Mouse (Mus musculus): ENCODE data around the gene Jag2. TPM values are rescaled to one million over a fixed set of nuclear protein-coding genes. Genes with fewer than 3 reads are reported as not detected.

Jag2 gene
- total RNA-seq, 2 experiments from 2014 or later = 4.3 to 6.5 TPM

DNA sequence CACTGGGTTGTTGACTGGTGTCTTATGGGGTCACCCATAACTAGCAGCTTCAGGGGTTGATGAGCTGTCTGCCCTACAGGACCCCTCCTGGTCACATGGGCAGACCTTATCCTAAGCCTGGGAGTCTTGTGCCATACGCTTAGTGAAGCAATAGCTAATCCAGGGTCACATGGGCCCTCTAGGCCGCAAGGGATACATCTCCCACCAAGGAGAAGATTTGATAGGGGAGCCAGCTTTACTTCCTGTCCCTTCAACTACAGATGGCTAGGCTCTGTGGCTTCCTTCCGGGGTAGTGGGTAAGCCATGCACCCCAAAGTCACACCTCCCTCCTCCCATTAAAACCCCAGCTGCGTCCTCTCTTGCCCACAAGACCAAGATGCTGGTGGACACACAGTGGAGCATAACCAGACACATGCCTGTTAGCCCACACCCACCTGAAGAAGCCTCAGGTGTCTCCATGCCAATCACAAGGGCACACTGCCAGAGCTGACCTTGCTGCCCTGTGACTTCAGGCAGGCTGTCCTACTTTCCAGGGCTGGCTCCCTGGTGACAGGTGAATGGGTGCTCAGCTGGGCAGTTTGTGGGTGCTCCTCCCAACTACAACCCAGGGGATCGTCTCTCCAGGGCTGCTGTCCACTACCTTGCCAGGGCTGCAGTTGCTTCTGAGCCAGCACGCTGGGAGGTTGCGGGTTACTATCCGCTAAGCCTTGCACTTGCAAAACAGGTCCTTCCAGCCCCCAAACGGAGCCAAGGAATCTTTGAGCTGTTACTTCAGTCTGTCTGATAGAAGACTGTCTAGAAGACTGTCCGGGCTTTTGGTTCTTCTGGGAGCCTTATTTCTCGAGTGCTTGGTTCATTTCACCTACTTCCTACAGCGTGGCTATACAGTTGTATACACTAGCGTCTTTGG lies 61.1 kb downstream of the Jag2 start, which contains the start of gene Gpr132:
Gpr132 (minus strand) TSS at position 51 of the 910 bp plus-strand sequence.
- peak in 1 of 2 experiments; percentile 53 for DNase-seq

DNA sequence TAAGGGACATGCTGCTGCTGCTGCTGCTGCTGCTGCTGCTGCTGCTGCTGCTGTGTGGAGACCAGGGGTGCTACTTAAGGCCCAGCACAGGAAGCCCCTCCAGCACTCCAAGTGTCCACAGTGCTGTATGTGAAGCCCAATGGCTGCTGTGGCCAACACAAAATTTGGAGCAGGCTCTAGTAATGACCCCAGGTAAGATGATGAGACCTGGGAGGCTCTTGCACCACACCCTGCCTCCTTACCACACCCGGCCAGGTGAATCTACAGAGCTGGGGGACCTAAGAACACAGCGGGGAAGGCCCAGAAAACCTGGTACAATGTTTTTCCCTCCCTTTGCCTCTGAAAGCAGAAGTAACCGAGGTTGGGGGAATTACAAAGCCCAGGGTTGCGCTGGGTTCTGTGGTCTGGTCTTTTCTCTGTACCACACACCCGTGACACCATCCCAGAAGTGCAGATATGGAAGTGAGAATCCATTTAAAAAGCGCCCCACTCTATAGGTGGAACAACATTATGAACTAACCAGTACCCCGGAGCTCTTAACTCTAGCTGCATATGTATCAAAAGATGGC lies 62.4 kb downstream of the Jag2 start:
- DNase-seq = no peak

DNA sequence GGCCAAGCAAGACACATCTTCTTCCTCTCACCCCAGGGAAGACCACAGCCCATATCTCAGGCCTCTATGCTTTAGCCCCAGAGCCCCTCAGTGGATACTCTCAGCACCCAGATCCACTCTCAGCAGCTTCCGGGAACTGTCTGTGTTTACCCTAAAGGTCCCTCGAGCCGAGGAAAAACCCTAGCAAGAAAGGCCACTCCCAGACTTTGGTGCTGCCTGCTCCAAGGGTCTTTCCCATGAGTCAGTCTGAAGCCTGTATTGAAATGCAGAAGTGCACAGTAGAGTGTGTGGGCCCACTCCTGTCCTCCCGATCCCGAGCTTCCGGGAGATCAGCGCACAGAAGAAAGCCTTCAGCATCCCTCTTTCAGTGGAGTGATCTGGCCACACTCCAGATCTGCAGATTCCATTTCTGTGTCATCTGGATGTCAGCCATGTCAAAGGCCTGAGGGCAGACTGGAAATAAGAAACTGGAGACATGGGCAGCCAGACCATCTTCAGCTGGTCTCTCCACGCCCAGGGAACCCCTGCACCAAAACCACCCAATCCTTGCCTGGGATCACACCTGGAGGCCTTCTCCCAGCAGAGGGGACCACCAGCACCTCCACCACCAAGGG lies 63.0 kb downstream of the Jag2 start:
- peak; percentile 50 to 65 for DNase-seq

DNA sequence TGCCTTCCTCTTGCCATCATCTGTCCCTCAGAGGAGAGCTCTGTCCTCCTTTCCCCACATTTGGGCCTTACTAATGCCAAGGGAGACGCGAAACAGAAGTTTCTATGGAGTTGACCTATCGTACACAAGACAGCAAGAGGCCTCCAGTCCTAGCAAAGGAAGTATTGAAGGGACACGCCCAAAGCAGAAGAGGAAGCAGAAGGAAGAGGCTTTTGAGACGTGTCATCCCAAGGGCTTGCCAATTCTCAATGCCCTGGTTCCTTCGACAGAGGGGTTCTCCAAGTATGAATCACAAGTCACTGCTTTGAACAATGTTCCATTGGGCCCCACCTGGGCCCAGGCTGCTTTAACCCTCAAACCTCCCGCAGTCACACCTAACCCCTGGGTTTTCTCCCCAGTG lies 64.8 kb downstream of the Jag2 start:
- DNase-seq = no peak

GRCm38 (mm10) chr12:112861911-112862321 lies 67.7 kb downstream of the Jag2 start:
- peak in 1 of 2 experiments; percentile 19 for DNase-seq

DNA sequence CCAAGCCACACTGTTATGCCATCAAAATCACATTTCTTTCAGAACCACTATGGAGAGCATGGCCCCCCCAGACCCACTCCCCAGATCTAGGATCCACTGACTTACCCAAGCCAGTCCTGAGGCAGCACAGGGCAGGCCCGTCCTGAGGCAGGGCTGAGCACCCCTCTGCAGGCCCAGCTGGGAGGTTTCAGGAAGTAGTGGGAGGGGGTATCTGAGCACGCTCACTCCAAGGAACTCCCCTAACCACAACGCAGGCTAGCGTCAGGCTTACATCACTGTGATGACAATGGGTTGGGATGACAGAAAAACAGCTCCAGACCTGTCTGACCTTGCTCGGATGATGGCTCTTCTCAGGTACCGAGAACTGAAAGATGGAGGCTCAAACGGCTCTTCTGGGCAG lies 68.8 kb downstream of the Jag2 start:
- no peak for DNase-seq

GRCm38 (mm10) chr12:112859930-112860329 lies 69.6 kb downstream of the Jag2 start:
- DNase-seq = no peak

DNA sequence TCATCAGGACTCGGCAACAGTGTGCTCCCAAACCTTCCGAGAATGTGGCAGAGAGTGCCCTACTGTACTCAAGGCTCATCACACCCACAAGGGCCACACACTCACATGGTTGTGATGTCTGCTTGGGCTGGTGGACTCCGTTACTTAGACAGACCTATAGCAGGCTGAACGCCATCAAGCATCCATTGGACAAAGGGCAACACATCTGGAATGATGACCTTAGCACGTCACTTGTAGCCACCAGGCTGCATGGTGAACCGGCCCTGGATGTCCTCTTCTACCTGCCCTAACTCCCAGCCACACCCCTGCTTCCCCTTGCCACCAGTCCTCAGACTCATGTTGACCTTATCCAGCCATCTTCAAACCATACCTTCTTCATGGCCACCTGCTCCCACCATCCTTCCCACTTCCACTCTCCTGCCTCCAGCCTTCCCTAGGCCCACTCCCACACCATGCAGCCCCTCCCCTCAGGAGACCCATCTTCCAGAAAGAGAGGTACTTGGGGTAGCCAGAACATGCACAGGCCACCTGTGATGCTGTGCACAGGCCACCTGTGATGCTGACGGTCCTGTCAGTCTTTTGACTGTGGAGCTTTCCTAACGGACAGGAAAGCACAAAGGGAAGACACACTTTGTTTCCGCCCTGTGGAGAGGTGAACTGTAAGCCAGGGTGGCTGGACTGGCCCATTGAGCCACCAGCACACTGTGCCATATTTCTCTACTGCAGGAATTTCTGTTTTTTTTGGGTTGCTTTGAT lies 70.8 kb downstream of the Jag2 start:
- DNase-seq = no peak

Small RNAs within 50 kb of the gene (microRNA-seq; reads per million reads assigned to microRNA genes)
- gene Mir6941 = not detected

Other genes with a start within 250 kb of the Jag2 start
- 10 to 100 TPM; 41.5 to 48.8 TPM for gene Cep170b, start 209.3 kb downstream of the Jag2 start, total RNA-seq (2021)
- gene Pld4, start 169.1 kb downstream of the Jag2 start, total RNA-seq (2021) = 10 to 100 TPM in 1 of 2 experiments, 1 to 10 TPM in 1; 7.5 to 11.9 TPM
- gene Ahnak2, start 127.1 kb downstream of the Jag2 start, total RNA-seq (2021) = 1 to 10 TPM; 7.5 to 7.7 TPM
- 10 to 100 TPM; 10.0 to 12.0 TPM for gene Clba1, start 120.8 kb downstream of the Jag2 start, total RNA-seq (2021)
- 10 to 100 TPM; 14.7 to 19.5 TPM for gene Cdca4, start 100.4 kb downstream of the Jag2 start, total RNA-seq (2021)
- under 1 TPM; 0.33 to 0.40 TPM for gene Gpr132, start 61.5 kb downstream of the Jag2 start, total RNA-seq (2021)
- gene Nudt14, start 12.3 kb upstream of the Jag2 start, total RNA-seq (2021) = 10 to 100 TPM; 26.5 to 34.7 TPM
- 10 to 100 TPM; 15.5 to 23.7 TPM for gene Btbd6, start 46.7 kb upstream of the Jag2 start, total RNA-seq (2021)
- gene Brf1, start 70.9 kb upstream of the Jag2 start, total RNA-seq (2021) = 10 to 100 TPM; 42.9 to 49.6 TPM
- 10 to 100 TPM; 39.7 to 46.3 TPM for gene Pacs2, start 84.7 kb upstream of the Jag2 start, total RNA-seq (2021)
- under 1 TPM in 1 of 2 experiments, not detected in 1; 0.46 TPM for gene Tex22, start 144.7 kb upstream of the Jag2 start, total RNA-seq (2021)
- gene Mta1, start 168.5 kb upstream of the Jag2 start, total RNA-seq (2021) = 10 to 100 TPM; 76.8 to 99.8 TPM
- 10 to 100 TPM; 51.8 to 52.5 TPM for gene Crip2, start 210.5 kb upstream of the Jag2 start, total RNA-seq (2021)
- gene Crip1, start 216.5 kb upstream of the Jag2 start, total RNA-seq (2021) = 10 to 100 TPM; 44.1 to 71.1 TPM
- 1 to 10 TPM; 1.7 TPM for gene Tedc1, start 226.6 kb upstream of the Jag2 start, total RNA-seq (2021)